Mouse (Mus musculus): ENCODE measurements around the gene Msi1.
"Not testable (repeated sequence)": the region's sequence is repeated elsewhere in the genome, so short reads cannot be mapped to it uniquely, and the experiment has no call there.

Msi1 gene

DNA sequence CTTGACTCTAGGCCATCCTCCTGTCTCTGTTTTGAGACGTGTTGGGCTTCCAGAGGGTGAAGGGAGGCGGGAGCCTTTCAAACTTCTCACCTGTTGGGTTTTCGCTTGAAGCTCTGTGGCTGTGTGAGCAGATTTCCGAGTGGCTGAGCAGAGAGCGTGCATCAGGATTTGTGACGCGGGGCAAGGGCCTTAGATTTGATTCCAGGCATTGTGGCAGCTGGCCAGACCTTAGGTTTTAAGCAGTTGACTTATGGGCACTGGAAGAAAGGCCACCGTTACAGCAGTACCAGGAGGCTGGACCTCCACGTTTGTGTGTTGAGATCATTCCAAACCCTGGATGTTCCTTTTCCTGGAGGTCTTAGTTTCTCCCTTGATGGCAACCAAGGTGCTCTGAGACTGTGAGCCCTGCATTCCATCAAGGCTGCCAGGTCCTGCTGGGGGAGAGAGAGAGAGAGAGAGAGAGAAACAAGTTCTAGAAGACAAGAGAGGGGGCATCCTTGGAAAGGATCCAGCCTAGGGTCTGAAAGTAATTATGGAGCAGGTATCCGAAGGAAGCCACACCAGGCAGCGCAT lies 5.0 kb downstream of the Msi1 start:
- no peak for DNase-seq (ENCODE audit: low spot score)

DNA sequence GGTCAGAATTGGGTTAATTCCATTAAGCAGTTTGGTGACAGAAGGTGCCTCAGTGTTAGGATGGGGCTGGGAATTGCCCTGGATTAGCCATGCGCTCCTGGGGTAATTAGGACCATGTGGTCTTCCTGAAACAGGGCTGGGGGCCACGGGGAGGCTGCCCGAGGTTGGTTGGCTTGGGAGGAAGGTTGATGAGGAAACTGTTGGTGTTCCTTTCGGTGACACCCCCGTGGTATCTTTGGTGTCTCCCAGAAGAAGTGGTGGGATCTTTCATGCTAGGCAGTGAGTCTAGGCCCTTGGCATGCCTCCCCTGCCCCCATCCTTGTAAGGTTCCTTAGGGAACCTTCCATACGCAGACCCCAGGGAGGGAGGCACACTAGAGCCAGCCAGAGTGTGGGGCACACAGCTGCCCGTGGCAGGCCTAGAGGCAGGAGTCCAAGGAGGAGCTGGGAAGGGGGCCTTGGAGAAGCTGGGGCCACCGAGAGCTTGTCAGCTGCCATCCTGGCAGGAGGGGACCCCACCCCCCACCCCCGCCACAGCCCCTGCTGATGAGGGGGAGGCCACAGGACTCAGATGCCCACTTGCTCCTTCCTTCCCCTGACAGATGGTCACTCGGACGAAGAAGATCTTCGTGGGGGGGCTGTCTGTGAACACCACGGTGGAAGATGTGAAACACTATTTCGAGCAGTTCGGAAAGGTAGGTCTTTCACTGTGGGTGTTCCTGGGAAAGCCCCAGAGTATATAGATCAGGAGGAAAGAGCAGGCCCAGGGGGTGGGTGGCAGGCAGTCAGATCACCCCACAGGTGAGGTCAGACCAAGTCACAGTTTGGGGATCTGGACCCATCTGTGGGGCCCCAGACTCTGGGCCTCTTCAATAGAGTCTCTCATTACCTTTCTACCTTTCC lies 5.7 kb downstream of the Msi1 start:
- DNase-seq (ENCODE audit: low spot score): no peak

- DNase-seq (ENCODE audit: low spot score): no peak
Measured at GRCm38 (mm10) chr5:115435755-115436379, 6.5 kb downstream of the Msi1 start.

GRCm38 (mm10) chr5:115436421-115437124 lies 7.2 kb downstream of the Msi1 start:
- DNase-seq (ENCODE audit: low spot score): peak; percentile 32

- DNase-seq (ENCODE audit: low spot score): no peak
Measured at GRCm38 (mm10) chr5:115437242-115437944, 8.0 kb downstream of the Msi1 start.

- no peak for DNase-seq (ENCODE audit: low spot score)
Measured at GRCm38 (mm10) chr5:115437945-115438315, 8.5 kb downstream of the Msi1 start.

DNA sequence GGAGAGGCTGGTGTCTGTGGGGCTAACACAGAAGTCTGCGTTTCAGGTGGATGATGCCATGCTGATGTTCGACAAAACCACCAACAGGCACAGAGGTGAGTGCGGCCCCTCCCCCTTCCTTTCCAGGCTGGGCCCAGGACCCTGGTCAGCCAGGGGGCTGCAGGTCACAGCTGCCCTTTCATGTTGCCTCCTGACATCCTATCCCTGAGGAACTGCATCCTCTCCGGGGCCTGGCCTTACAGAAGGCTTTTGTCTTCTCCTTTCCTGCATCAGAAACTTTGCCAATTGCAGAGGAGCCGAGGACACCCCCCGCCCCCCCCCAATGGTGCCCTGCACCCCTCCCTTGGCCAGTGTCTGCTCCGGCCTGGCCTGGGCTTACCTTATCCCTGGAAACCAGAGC lies 9.3 kb downstream of the Msi1 start:
- no peak for DNase-seq (ENCODE audit: low spot score)

DNA sequence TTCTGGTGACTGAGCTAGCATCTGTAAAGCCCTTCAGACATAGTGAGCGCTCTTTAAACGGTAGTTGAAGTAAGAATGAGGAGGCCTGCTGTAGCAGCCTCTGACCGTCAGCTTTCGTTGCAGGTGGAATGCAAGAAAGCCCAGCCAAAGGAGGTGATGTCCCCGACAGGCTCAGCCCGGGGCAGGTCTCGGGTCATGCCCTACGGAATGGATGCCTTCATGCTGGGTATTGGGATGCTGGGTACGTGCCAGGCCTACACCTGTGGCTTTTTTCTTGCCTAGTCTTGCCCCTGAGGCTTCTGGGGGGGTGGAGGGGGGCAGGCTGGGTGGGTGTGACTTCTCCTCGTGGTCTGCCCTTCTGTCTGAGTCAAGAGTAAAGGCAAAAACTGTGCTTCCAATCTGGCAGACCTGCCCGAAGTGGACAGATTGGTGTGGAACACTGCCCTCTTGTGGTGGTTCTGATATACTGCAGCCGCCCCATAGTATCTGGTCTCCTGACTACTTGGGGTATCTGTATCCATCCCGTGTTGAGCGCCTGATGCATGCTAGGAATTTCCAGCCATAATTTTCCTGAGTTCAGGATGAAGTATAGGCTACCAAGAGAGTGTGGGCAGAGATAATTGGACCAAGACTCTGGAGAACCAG lies 11.9 kb downstream of the Msi1 start:
- DNase-seq (ENCODE audit: low spot score): peak; percentile 73

DNA sequence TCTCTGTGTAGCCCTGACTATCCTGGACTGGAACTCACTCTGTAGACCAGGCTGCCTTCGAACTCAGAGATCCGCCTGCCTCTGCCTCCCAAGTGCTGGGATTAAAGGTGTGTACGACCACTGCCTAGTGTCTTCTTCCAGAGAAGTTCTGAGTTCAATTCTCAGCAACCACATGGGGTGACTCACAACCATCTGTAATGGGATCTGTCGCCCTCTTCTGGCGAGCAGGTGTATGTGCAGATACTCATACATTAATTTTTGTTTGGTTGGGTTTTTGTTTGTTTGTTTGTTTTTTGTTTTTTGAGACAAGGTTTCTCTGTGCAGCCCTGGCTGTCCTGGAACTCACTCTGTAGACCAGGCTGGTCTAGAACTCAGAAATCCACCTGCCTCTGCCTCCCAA lies 13.3 kb downstream of the Msi1 start:
- DNase-seq (ENCODE audit: low spot score): not testable (repeated sequence)

DNA sequence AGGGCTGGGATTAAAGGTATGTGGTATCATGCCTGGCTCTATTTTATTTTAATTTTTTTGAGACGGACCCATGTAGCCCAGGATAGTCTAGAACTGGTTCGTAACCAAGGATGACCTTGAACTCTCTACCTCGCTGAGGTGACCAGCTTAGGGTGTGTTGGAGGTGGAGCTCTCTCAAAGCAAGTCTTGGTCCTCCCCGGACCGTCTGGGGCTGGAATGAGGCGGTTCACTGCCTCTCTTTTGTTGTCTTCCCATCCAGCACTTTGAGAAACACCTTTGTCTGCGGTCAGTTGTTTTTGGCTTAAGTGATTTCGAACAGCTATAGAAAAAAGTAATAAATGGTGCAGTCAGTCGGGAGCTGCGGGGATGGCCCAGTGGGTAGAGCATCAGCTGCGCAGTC lies 14.7 kb downstream of the Msi1 start:
- no peak for DNase-seq (ENCODE audit: low spot score)

DNA sequence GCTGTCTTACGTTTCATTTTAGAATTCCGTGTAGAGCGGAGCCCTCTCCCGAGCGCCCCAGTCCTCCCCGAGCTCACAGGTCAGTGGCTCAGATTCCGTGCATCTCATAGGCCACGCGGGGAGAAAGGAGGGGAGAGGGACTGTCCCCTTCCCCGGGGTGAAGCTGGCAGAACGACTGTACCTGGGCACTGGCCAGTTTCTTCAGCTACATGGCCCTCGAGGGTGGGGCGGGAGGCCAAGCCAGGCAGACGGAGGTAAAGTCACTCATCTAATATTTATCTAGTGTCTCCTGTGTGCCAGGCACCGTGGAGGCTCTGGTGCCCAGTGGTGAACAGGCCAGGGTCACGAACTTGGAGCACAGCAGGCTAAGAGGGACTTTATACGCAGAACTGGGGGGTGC lies 17.7 kb downstream of the Msi1 start:
- DNase-seq (ENCODE audit: low spot score): peak; percentile 51

- no peak for DNase-seq (ENCODE audit: low spot score)
Measured at GRCm38 (mm10) chr5:115449247-115449646, 19.8 kb downstream of the Msi1 start.

DNA sequence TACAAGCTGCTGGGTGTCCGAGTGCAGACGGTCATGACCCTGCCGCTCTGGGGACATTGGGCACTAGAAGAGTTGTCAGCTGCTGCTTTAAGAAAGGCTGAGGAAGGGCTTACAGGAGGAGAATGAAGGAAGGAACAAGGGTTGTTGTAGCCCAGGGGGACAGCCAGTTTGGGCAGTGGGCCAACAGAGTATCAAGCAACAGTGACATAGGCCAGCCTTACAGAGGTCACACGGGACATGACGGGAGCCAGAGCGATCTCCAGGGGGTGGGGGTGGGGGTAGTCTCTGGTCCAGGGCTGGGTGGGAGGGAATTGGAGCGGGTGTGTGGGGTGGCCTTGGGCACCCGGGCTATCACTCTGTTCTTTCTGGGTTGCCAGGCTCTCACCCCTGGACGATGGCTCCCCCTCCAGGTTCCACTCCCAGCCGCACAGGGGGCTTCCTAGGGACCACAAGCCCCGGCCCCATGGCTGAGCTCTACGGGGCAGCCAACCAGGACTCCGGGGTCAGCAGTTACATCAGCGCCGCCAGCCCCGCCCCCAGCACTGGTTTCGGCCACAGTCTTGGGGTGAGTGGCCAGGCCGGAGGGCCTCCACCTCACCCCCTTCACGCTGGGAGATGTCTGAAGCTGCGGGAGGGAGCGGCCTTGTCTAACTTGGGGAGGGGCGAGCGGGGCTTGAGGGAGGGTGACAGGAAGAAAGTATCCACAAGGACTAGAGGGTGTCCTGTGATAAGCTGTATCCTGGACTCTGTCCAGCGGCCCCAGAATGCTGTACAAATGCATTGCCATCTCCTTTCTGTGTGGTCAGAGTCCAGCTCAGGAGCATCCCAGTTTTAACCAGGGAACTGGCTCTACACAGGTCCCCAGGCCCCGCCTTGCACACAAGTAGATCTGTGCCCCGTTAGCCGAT lies 21.3 kb downstream of the Msi1 start:
- no peak for DNase-seq (ENCODE audit: low spot score)

GRCm38 (mm10) chr5:115454422-115455090 lies 25.2 kb downstream of the Msi1 start:
- DNase-seq (ENCODE audit: low spot score): no peak

- no peak for DNase-seq (ENCODE audit: low spot score)
Measured at GRCm38 (mm10) chr5:115455838-115456237, 26.4 kb downstream of the Msi1 start.

DNA sequence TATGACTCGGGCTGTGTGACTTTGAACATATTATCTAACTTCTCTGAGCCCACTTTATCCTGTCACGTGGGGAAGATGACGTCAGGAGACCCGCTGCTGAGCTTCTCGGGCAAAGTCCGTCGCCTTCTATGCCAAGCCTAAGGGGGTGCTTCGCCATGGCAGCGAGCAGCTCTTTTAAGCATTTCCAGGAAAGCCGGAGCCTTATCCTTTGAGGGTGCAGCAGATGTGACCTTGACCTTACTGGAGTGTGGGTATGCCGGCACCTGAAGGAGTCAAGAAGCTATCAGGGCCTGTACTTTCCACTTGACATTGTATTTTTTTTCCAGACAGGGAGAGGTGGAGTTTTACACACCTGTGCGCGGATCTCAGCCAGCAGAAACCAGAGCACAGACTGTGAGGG lies 29.5 kb downstream of the Msi1 start:
- DNase-seq (ENCODE audit: low spot score): no peak

DNA sequence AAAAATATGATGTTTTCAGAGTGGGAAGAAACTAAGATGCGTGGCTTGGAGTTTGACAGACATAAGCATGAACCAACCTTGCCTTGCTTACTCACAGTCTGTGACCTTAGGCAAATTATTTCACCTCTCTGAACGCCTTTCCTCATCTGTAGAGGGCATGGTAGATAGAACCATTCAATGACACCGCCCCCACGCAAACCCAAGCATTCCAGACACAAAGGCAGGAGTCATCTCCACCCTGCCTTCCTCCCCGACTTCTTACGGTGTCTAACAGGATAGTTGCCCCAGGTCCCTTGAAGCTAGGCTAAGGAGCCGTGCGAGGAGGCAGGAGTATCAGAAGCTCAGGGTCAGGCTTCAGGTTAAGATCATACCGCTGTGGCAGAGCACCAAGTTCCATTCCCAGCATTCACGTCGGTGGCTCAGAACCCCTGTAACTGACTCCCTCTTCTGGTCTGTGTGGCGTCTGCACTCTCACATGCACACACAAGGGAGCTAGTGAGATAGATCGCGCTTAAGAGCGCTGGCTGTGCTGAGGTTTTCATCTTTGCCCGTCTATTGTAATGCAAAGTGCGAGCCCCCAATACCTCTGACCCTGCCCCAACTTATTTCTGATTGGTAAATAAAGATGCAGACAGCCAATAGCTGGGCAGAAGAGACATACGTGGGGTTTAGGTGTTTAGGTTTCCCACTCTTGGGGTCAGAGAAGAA lies 35.2 kb downstream of the Msi1 start:
- no peak for DNase-seq (ENCODE audit: low spot score)

- peak; percentile 29 for DNase-seq (ENCODE audit: low spot score)
Measured at GRCm38 (mm10) chr5:115465642-115466420, 36.4 kb downstream of the Msi1 start, which contains the start of gene Pla2g1b. Pla2g1b (plus strand) TSS chr5:115466262.
